In genomic region chr7:114769041-114769440, GRCm38 (mm10) we compare ENCODE assay signal across 26 mouse cellular contexts. TPM values are rescaled to one million over a fixed set of nuclear protein-coding genes. Genes with fewer than 3 reads are reported as not detected.
"Had no signal": no experiment of that assay in that cellular context is flagged by ENCODE, and none has a peak within 500 bp of the region (broad histone marks: within the 10 kb centered on the region; RNA-seq: fewer than 3 reads in every experiment).

No protein-coding gene starts in this region.

- H3K27me3 ChIP-seq: intestine, embryonic 15.5 days; limb, embryonic 13.5 days; lung, embryonic 15.5 days; midbrain, embryonic 13.5 days; neural tube, embryonic 13.5 days had no signal

- H3K9ac ChIP-seq: intestine, embryonic 15.5 days; limb, embryonic 13.5 days; lung, embryonic 15.5 days; midbrain, embryonic 13.5 days; neural tube, embryonic 13.5 days had no signal

- H3K27ac ChIP-seq: intestine, embryonic 15.5 days; limb, embryonic 10.5 days; limb, embryonic 13.5 days; lung, embryonic 15.5 days; midbrain, embryonic 10.5 days; midbrain, embryonic 13.5 days; neural tube, embryonic 13.5 days had no signal

- H3K4me3 ChIP-seq: intestine, embryonic 15.5 days; limb, embryonic 10.5 days; limb, embryonic 13.5 days; lung, embryonic 15.5 days; megakaryocyte, embryonic 14.5 days; midbrain, embryonic 10.5 days; midbrain, embryonic 13.5 days; myocyte; neural tube, embryonic 13.5 days had no signal

- DNase-seq: kidney, adult 18-20 months; kidney, adult 9 months; kidney, postnatal 14 days; kidney, postnatal 4 days; layer of hippocampus, adult 9-11 months; lung, adult 18-20 months; lung, postnatal 10 days; lung, postnatal 36 days; retina, postnatal 1 day; right cerebral cortex, postnatal 25 days; thymus, adult 18-20 months; thymus, postnatal 36 days had no signal

- H3K9me3 ChIP-seq: intestine, embryonic 15.5 days; limb, embryonic 10.5 days; limb, embryonic 13.5 days; lung, embryonic 15.5 days; midbrain, embryonic 10.5 days; midbrain, embryonic 13.5 days; neural tube, embryonic 13.5 days had no signal

- ATAC-seq: intestine, embryonic 15.5 days; midbrain, embryonic 13.5 days; midbrain, embryonic 16.5 days had no signal

- H3K4me2 ChIP-seq: intestine, embryonic 15.5 days; limb, embryonic 13.5 days; lung, embryonic 15.5 days; midbrain, embryonic 13.5 days; neural tube, embryonic 13.5 days had no signal

- H3K36me3 ChIP-seq: intestine, embryonic 15.5 days; limb, embryonic 10.5 days; limb, embryonic 13.5 days; lung, embryonic 15.5 days; midbrain, embryonic 10.5 days; midbrain, embryonic 13.5 days; neural tube, embryonic 13.5 days had no signal

- H3K4me1 ChIP-seq: intestine, embryonic 15.5 days; limb, embryonic 13.5 days; lung, embryonic 15.5 days; midbrain, embryonic 10.5 days; midbrain, embryonic 13.5 days; neural tube, embryonic 13.5 days had no signal

RNA-seq across cellular contexts. Expression of gene Insc, which starts 25.5 kb away (rescaled TPM):
- total RNA-seq: monocyte, adult 5-6 weeks; neutrophil, adult 5-6 weeks had no signal

RNA-seq across cellular contexts. Expression of gene Calcb, which starts 50.6 kb away (rescaled TPM):
- total RNA-seq: left cerebral cortex, postnatal 25 days; monocyte, adult 5-6 weeks; neutrophil, adult 5-6 weeks had no signal
- polyA plus RNA-seq: limb, embryonic 10.5 days; midbrain, embryonic 10.5 days; spleen, adult 2 months had no signal
